Mouse (Mus musculus) urinary bladder, adult 18-20 months (tissue): ENCODE results near the gene 4930402H24Rik.

Experiments used
- DNase-seq, 2 experiments: peaks; one replicate each; pipeline ENCODE4 v3.0.0; 2022; ENCODE audit warnings: low spot score in 2 of 2, mixed read lengths in 2 of 2

Gene 4930402H24Rik

DNA sequence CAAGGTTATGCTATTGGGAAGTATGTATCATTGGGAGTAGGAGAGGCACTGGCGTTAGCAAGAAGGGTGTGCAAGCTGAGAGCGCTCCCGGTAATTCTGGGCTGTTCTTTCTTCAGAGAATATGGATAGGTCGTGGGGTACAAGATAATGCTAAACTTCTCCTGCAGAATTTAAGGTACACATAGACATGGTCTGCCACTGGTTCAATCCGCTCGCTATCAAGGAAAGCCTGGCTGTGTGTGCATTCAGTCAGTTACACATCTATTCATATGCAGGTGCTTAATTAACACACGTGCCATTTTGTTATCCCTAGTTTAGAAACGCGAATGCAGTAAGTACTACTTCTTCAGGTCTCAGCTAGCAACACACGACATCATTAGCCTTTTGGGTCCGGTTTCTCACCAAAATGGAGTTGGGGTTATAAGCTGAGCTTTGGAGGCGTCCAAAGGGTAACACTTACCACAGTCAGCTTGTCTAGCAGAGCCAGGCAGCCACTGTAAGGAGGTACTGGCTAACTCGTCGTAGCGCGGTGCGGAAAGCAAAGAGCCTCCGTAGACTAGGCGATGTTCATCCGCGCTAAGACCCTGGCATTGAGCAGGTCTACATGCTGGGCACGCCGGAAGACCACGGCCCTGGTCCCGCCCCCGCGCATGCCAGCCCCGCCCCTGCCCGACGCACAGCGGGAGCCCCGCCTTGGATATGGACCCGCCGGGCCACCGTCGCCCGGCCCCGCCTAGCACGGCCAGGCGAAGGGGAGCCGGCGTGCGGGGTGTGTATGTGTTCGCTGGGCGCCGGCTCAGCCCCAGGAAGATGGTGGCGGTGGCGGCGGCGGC lies at the start of gene 4930402H24Rik, which contains the start of gene Atrn:
Gene 4930402H24Rik (minus strand): TSS at position 656 of the 833 bp plus-strand sequence.
Gene Atrn (plus strand): TSS at position 745 of the 833 bp plus-strand sequence.
- peak; percentile 82 to 85 for DNase-seq

DNA sequence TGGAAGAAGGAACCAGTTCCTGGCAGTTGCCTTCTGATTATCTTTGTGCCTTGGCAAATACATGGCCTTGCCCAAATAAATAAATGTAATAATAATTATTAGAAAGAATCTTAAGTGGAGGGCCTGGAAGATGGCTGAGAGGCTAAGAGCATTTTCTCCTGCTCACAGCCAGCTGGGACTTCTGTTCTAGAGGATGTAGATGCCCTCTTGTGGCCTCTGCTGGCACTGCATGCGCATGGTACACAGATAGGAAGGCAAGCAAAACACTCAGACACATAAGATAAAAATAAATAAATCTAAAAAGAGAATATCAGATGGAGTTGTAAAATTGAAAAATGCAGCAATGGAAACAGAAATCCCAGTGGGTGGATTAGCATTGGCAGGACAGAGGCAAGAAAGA lies 44.3 kb upstream of the 4930402H24Rik start:
- DNase-seq: peak; percentile 62 to 82

DNA sequence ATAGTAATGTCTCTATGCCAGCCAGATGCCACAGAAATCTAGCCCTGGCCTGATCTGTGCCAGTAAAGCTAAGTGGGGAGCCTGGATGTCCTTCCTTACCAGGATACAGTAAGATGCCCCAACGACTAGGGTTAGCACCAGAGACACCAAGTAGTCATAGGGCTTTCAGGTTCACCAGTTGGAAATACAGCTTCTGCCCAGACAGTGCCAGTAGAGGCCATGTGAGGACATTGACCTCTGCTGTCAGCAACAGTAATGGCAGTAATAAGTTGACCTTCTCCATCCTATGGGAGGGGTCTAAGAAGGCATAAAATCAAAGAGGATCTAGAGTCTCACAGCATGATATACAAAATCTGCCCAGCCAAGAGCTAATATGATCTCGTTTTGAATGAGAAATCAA lies 43.6 kb upstream of the 4930402H24Rik start:
- no peak for DNase-seq

DNA sequence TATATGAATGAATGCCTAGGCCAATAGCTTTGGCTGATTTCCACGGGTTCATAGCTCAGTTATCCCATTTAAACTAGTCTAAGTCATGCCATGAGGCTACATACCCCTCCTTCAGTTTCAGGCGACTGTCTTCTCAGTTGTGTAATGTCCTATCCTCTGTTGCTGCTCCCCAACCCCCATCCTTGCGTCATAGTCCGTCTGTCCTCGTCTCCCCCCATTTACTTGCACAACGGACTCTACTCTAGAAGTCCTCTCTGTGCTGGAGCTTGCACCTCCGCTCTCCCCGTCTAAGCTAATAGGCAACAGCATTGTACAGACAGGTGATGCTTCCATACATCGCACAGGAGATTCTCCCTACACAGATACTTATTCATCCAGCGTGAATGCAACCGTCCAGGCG lies 26.7 kb upstream of the 4930402H24Rik start:
- DNase-seq: no peak

DNA sequence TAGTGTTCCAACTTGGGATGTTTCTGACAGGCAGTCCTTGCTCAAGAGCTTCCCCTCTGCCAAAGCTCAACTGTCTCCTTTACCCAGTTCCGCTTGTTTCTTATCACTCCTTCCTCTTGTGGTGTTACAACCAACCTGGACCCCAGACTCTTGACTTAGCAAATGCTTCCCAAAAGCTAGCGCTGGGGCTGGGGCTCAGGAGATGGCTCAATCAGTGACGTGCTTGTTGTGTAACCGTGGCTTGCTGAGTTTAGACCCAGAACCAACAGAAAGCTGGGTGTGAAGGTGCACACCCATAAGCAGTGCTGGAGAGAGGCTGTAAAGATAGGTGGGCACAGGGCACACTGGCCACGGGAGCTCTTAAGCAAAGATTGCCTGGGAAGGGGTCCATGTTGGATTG lies 23.8 kb upstream of the 4930402H24Rik start:
- no peak for DNase-seq

- no peak for DNase-seq
These were observed 22.3 kb upstream of the 4930402H24Rik start for GRCm38 (mm10) chr2:130928530-130928929.

DNA sequence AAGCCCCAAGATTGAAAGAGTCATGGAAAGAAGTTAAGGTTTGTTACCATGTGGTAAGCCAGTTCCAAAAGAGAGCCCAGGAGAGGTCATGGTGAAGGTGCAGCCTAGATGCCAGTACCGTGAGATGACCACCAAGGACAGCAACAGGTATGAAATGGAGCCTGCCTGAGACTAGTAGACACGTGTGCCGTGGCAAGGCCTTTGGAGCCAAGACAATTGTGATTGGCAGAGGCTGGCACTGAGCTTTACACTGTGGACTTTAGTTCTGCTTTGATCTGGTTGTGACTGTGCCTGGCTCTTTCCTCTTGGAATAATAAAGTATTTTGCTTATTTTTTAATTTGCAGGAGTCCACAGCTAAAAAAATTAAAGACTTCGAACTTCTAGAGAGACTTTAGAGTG lies 21.8 kb upstream of the 4930402H24Rik start:
- DNase-seq: no peak

DNA sequence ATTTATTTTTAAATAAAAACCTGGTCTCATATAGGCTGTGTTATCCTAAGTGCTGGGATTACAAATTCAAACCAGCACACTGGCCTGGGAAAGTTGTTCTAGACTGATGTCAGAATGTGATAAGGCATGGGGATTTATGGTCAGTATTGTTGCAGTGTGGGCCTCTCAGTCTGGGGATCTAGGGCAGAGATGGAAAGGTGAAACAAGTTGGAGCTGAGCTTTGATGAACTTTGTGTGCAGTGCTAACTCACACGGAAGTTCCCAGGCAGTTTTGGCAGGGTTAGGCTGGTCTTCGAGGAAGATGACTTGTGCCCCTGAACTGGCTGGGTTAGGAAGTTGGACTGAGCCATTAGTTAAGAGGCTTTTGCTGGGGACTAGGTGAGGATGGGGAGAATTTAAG lies 18.7 kb upstream of the 4930402H24Rik start:
- peak in 1 of 2 experiments; percentile 59 for DNase-seq

DNA sequence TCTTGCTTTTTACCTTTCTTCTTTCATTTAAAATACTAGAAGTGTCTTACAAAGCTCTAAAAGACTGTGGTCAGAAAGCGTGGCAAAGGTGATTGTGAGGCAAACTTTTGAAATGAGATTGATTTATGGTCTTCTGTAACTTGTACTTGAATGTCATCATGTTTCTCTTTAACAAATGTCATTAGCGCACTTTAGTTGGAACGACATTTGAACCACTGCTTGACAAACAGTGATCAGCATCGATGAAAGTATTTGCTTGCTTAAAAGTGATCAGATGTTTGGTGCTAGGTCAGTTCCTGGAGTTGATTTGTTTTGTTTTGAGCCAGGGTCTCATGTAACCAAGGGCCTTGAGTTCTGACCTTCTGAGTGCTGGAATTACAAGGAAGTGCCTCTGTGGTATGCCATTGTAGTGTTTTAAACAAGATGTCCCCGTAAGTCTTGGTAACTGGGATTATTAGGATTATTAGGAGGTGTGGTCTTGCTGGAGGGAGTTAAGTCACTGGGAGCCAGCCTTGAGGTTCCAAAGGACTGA lies 12.9 kb upstream of the 4930402H24Rik start:
- DNase-seq: no peak

DNA sequence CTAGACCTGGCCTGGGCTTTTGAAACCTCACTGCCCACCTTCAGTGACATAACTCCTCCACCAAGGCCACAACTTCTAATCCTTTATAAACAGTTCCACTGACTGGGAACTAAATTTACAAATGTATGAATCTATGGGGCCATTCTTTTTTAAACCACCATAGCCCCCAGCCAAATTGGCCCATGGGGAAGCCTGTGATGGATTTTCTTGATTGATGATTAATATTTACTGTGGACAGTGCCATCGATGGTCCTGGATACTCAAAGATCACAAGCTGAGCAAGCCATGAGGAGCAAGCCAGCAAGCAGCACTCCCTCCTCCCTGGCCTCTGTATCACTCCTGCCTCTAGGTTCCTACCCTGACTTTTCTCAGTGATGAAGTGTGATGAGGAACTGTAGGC lies 11.5 kb upstream of the 4930402H24Rik start:
- no peak for DNase-seq

DNA sequence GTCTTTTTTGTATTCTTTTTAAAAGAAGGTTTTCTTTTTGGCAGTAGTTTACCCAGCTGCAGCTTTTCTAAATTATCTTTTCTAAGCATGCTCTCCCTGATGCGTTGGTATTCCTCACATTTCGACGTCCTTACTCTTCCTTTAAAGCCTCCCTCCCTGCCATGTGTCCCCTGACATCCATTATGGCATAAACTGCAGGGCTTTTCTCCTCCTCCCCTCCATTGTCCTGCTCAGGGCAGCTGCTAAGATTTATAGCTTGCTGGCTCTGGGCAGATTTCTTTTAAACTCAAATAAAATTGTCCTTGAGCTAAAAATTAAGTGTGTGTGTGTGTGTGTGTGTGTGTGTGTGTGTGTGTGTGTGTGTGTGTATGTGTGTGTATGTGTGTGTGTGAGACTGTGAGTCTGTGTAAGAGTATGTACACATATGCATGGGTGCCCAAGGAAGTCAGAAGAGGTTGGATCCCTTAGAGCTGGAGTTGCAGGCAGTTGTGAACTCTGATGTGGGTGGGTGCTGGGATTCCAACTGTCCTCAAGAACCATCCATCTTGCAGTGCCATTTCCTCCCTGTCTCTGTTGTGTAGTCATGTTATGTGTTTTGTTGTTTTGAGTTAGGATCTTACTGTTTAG lies 10.4 kb upstream of the 4930402H24Rik start:
- DNase-seq: no peak

- no peak for DNase-seq
These were observed 8.7 kb upstream of the 4930402H24Rik start for GRCm38 (mm10) chr2:130914873-130915272.

- DNase-seq: no peak
These were observed 5.5 kb upstream of the 4930402H24Rik start for GRCm38 (mm10) chr2:130911691-130912090.

DNA sequence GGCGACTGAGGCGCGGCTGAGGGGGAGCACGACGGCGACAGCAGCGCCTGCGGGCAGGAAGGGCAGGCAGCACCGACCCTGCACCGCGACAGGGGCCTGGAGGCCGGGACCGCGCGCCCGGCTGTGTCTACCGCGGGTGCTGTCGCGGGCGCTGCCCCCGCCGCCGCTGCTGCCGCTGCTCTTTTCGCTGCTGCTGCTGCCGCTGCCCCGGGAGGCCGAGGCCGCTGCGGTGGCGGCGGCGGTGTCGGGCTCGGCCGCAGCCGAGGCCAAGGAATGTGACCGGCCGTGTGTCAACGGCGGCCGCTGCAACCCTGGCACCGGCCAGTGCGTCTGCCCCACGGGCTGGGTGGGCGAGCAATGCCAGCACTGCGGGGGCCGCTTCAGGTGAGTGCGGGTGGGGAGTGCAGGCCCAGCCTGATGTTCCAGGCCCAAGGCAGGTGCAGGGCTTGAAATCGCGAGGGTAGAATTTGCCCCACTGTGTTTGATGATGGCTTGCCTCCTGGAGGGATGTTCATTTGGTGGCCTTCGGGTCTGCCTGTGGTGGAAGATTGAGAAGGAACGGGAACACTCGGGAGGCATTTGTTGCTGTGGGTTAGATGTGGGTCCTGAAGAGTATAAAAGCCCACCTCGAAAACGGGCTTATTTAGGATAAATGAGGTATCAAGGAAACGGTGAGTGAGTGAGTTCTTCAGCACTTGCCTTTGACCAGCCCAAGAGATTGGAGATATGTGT lies 544 bp upstream of the 4930402H24Rik start:
- DNase-seq: no peak

GRCm38 (mm10) chr2:130898783-130899182 lies 7.4 kb downstream of the 4930402H24Rik start:
- no peak for DNase-seq

DNA sequence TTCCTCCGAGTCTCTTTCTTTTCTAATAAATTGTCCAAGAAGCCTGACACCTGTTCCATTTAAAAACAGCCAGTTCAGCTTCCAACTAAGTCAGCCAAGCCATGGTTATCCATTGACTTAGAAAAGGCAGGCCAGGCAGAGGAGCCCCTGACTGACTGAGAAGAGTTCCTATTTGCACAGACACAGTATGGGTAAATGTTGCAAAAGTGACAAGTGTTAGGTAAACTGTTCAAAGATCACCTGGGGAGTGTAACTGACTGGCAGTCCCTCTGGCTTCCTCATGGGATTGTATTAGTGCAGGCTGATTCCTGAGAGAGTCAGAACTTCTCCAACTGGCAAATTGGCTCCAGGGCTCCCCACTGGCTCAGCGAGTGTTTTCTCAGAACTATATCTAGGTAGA lies 8.3 kb downstream of the 4930402H24Rik start:
- DNase-seq: no peak

- DNase-seq: no peak
These were observed 9.3 kb downstream of the 4930402H24Rik start for GRCm38 (mm10) chr2:130896944-130897343.

- no peak for DNase-seq
These were observed 18.8 kb downstream of the 4930402H24Rik start for GRCm38 (mm10) chr2:130887456-130887855.

DNA sequence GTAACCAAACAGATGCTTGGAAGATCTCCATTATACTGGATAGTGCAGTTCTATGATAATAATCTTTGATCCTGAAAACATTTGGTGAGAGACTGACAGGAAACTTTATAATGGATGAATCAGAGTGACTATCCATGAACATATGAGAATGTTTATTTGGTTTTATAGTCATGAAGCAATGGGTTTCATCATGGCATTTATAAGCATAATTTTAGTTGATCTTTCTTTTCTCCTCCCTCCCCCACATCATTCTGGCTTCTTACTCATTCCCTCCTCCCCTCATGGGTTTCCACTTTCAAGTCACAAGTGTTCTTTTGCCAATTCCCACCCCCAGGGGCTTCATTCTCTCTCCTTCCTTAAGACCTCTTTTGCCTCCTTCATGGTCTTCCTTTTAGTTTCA lies 19.2 kb downstream of the 4930402H24Rik start:
- no peak for DNase-seq

DNA sequence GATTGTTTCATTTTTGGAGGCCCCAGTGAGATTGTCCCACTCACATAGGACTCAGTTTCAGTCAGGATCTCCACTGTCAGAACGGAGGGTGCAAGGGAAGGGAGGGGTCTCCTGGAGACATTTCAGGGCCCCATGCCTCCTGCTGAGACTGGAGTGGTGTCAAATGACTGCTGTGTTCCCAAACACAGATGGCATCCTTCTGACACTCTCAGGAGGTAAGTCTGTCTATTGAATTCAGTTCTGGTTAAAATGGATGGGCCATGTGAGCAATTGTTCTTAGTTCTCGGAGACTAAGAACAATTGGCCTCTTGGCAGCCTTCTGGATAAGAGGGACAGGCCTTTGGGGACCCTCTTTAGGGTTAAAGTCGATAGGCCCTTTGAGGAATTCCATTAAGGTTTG lies 28.8 kb downstream of the 4930402H24Rik start:
- no peak for DNase-seq

GRCm38 (mm10) chr2:130870916-130871315 lies 35.3 kb downstream of the 4930402H24Rik start:
- DNase-seq: no peak

DNA sequence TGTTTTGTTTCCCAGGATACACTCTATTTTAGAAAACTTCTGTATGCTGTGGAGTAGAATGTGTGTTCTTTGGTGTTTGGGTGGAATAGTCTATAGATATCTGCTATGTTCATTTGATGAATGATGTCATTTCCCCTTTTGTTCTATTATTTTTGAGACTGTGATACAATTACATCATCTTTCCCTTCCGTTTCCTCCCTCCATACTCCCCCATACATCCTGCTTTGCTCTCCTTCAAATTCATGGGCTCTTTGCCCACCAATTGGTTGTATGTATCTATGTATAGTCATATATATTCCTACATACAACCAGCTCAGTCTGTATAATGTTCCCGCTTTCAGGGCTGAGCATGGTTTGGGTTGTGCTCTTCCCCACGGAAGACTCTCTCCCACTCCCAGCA lies 44.1 kb downstream of the 4930402H24Rik start:
- no peak for DNase-seq
